Mouse (Mus musculus): ENCODE measurements at regions not wholly inside any gene's neighbourhood (a gene's known extent, or its start where the extent isn't known, plus 50 kb on each side); places are given as distances from the start of the nearest gene placed in this dataset.

DNA sequence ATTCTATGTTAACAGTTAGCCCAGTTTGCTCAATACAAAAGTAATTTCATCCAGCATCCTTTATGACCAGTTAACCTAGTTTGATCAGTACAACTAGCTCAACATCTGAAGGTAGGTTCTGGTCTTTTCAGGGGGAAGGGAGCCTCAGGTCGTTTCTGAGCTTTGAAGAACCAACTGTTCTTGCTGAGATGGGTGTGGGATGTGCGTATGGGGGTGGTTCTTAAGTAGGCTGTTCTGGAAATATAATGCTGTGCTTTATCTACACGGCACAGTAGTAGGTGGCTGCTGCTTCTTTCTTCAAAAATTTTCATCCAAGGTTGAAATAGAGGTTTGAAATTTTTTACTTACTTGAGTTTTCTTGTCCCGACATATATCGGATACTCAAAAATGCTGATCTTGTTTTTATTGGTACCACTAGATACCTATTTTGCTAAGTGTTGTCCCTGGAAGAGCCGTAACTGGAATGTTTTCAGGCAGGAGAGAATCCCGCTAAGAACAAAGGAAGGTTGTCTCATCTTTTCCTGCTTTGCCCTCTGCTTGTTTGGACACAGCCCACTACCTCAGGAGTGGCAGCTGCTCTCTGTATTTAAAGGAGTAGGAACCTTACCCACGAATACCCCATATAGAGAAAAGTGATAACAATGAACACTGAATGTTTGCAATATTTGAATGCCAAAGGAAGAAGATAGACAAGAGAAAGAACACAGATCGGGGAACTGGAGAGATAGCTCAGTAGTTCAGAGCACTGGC, 275.5 kb downstream of the Cdh10 start:
- DNase-seq = no peak

GRCm38 (mm10) chr15:19114951-19115350, 296.2 kb downstream of the Cdh10 start:
- no peak for DNase-seq

DNA sequence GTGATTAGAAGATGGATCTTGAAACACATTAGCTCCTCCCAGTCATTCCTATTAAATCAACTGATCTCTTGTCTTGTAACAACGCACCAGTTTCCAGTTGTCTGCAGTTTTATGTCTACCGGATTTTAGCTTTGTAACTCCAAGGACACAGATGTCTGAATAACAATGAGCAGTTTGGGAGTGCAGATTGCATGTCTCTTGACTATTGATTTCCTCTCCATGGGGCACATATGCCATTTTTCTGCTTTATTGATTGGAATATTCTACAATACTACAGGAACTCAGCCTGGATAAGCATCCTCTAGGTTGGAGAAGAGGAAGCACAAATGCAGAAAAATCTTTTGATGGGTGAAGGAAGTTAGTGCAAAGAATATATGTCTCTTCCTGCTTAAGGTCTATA, 300.2 kb downstream of the Cdh10 start:
- DNase-seq = no peak

DNA sequence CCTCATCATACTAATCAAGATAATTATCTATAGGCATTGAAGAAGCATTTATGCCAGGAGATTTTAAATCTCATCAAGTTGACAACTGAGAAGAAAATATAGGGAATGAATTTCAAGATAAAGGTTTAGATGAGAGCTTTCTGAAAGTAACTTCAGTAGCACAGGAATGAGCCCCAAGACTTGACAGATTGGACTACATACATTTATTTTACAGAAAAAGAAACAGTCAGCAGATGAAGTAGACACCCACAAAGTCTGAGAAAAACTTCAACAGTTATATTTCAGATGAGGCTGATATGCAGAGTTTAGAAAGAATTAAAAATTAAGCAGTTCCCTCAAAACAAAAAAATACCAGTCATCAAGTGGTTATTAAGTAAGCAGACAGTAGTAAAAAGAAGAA, 308.7 kb downstream of the Cdh10 start:
- no peak for DNase-seq

- no peak for DNase-seq
Measured at GRCm38 (mm10) chr15:19129316-19129715, 310.6 kb downstream of the Cdh10 start.

GRCm38 (mm10) chr15:19153682-19154081, 334.9 kb downstream of the Cdh10 start:
- no peak for DNase-seq

GRCm38 (mm10) chr15:19162119-19162888, 343.6 kb downstream of the Cdh10 start:
- DNase-seq = peak; percentile 17 to 26

GRCm38 (mm10) chr15:19175470-19175869, 356.7 kb downstream of the Cdh10 start:
- no peak for DNase-seq

All from cerebellum, postnatal 36 days (tissue).